Mouse (Mus musculus) ES-E14 (cell line): ENCODE measurements around the gene Lsm4. TPM values are rescaled to one million over a fixed set of nuclear protein-coding genes. Genes with fewer than 3 reads are reported as not detected.

Source experiments
- DNase-seq: peaks from one replicate; pipeline ENCODE4 v3.0.0-alpha.2; 2013; ENCODE audit warnings: low read depth, low spot score
- H3K27ac ChIP-seq: 2 replicates; pipeline ENCODE4 v1.5.1; 2012; ENCODE audit warnings: low read depth, mild to moderate bottlenecking, low read length, moderate library complexity, mixed read lengths; ENCODE audit not compliant: poor library complexity, insufficient read depth, severe bottlenecking
- H3K36me3 ChIP-seq: 2 replicates; pipeline ENCODE4 v1.6.1; 2012; ENCODE audit warnings: mild to moderate bottlenecking, low read length, moderate library complexity, mixed read lengths; ENCODE audit not compliant: control insufficient read depth, poor library complexity, insufficient read depth, severe bottlenecking
- H3K4me1 ChIP-seq, 2 experiments: fragments of 150-350 bp in 1 of 2; sonication (generic) in 1 of 2; 2 replicates each; pipeline ENCODE4 v1.6.1; 2012; ENCODE audit warnings: low read length in 2 of 2, mild to moderate bottlenecking in 1 of 2, mixed read lengths in 1 of 2; ENCODE audit not compliant: control insufficient read depth in 2 of 2, insufficient read depth in 2 of 2, poor library complexity in 1 of 2
- H3K4me3 ChIP-seq, 2 experiments: fragments of 150-350 bp in 1 of 2; sonication (generic) in 1 of 2; 2 replicates each; pipeline ENCODE4 v1.5.1; 2012; ENCODE audit warnings: low read length in 2 of 2, low read depth in 1 of 2, mild to moderate bottlenecking in 1 of 2, mixed read lengths in 1 of 2; ENCODE audit not compliant: insufficient read depth in 1 of 2, poor library complexity in 1 of 2, severe bottlenecking in 1 of 2
- H3K9ac ChIP-seq: 2 replicates; pipeline ENCODE4 v1.6.1; 2012; ENCODE audit warnings: low read depth, mild to moderate bottlenecking, low read length, mixed read lengths; ENCODE audit not compliant: poor library complexity, insufficient read depth, severe bottlenecking
- H3K9me3 ChIP-seq: fragments of 150-350 bp; sonication (generic); 2 replicates; pipeline ENCODE4 v1.6.1; 2012; ENCODE audit warnings: low read depth, mild to moderate bottlenecking, low read length; ENCODE audit not compliant: control insufficient read depth, insufficient read depth
- CHD2 ChIP-seq: IDR thresholded peaks from 2 replicates; pipeline ENCODE4 v1.6.1; 2014; ENCODE audit warnings: mild to moderate bottlenecking, low read depth, low read length, inconsistent platforms
- HCFC1 ChIP-seq: IDR thresholded peaks from 2 replicates; pipeline ENCODE4 v1.6.1; 2012; ENCODE audit warnings: low read length, inconsistent platforms, borderline replicate concordance; ENCODE audit not compliant: insufficient read depth
- MAFK ChIP-seq: IDR thresholded peaks from 2 replicates; pipeline ENCODE4 v1.6.1; 2014; ENCODE audit warnings: mild to moderate bottlenecking, low read depth, low read length, inconsistent platforms; ENCODE audit not compliant: insufficient read depth
- ZC3H11A ChIP-seq: IDR thresholded peaks from 2 replicates; pipeline ENCODE4 v1.6.1; 2012; ENCODE audit warnings: low read depth, mild to moderate bottlenecking, inconsistent platforms, low read length, borderline replicate concordance
- ZNF384 ChIP-seq: IDR thresholded peaks from 2 replicates; pipeline ENCODE4 v1.6.1; 2012; ENCODE audit warnings: low read depth, low read length, inconsistent platforms
- in situ Hi-C, 2 experiments: fragments of 600-800 bp; cut with MboI; formaldehyde crosslinking; loops; one replicate each; pipeline ENCODE4 v1.15.1; 2025; ENCODE audit warnings: low sequenced_read_pairs in 2 of 2, inconsistent platforms in 1 of 2; ENCODE audit not compliant: unreplicated experiment in 2 of 2
- total RNA-seq: library from RNA; depleted of rRNA; stranded (reverse); fragments of 300-350 nt; gene quantifications from 2 replicates; pipeline ENCODE4 v1.2.3, GENCODE M21; 2012

The Lsm4 gene
- total RNA-seq, 1 experiment: 171 TPM

DNA sequence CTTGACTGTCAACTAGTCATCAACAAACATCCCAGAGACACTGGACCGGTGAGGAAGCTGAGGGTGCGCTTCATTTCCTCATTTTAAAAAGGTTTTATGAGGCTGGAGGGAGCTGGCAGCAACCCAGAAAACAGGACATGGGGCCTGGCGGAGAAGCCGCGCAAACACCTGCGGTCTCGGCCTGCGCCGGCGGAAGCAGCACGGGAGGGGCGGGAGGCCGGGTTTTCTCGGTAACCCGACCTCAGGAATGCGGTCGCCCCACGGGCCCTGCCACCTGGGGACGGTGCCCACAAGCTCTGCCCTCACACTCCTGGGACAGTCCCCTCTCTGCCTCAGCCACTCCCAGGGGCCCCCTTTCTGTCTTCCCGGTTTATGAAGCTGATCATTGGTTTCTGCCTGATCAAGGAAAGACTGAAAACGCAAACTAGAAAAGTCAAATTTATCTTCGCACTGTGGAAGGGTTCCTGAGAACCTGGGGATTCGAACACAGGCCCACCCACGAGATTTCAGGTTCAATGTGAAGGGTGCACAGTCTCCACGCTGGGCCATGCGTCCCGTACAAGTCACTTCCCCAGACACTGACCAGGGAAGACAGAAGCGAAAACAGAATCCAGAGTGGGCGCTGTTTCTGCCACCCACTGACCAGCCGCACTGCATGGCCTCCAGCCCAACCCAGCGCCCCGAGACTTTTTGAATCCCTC lies 22.4 kb downstream of the Lsm4 start:
- Histone ChIP-seq H3K9me3 (no peaks in the 10 kb centered on the region), H3K9ac (peak overlapping the region; percentile 62), H3K4me3 (peak overlapping the region; percentile 3 to 16; a peak in 1 of 4 replicates), H3K36me3 (no peaks in the 10 kb centered on the region), H3K4me1 (peaks cover 9 to 31% of the 10 kb centered on the region in 2 experiments; a peak in 3 of 4 replicates), H3K27ac (peak overlapping the region; percentile 74)
- in situ Hi-C loops: no loop called here
- no peak for TF ChIP-seq MAFK
- DNase-seq: no peak

DNA sequence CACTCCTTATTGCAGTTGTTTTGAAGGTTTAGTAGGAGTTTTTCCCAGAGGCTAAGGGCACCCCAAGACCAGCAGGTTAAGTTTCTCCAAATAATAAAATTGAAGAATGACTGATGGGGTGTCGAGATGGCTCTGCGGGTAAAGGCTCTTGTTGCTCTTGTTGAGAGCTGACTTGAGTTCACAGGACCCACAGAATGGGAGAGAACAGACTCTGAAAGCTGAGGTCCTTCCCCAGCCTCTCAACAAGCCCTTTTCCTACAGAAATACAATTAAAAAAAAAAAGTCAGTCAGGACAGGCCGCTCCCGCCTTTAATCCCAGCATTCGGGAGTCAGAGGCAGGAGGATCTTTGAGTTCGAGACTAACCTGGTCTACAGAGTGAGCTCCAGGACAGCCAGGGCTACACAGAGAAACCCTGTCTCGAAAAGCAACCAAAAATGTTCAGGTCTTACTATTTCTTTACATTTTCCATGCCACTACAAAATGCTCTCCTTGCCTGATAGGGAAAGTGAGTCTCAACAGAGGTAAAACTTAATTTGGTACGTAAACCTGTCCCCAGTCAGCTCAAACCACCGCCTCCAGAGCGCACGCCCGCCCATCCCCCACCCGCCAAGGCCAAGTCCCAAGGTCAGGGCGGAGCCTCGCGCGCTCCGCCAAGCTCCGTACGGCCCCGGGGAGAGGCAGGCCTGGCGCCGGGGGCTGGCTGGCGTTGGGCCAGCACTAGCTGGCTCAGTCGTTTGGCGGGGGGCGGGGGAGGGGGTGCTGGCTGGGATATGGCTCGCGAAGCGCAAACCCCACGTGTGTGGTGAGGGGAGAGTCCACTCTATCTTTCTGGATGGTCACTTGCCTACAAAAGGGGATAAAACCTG lies 23.2 kb downstream of the Lsm4 start:
- no peak for TF ChIP-seq HCFC1
- TF ChIP-seq MAFK: no peak
- no peaks in the 10 kb centered on the region for H3K36me3 ChIP-seq
- H3K27ac ChIP-seq: peak overlapping the region; percentile 74
- H3K9ac ChIP-seq: peak overlapping the region; percentile 62; the same call in 1 of the 2 replicates
- peak overlapping the region; percentile 17 to 31; a peak in 2 of 4 replicates for H3K4me3 ChIP-seq
- in situ Hi-C loops: no loop called here
- no peaks in the 10 kb centered on the region for H3K9me3 ChIP-seq
- H3K4me1 ChIP-seq: peaks cover 7 to 30% of the 10 kb centered on the region in 2 experiments; a peak in 3 of 4 replicates
- DNase-seq: peak; percentile 71

DNA sequence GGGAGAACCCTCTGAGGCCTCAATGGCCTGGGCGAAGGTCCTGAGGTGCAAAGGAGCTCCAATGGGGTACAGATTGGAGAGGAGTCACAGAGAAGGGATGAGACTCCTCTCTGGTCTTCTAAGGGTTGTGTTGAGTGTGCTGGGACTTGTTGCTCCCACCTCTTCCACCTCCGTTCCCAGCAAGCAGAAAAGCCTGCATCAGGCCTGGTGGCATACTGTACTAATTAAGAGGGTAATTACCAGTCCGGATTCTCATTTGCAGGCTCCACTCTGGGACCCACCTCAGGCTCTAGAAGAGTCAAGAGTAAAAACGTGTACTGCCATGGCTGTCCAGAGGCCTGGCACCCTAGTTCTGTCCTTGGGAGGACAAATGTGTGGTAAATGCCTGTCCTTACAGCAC lies 23.9 kb downstream of the Lsm4 start:
- TF ChIP-seq CHD2 (no peak), MAFK (no peak), HCFC1 (no peak), ZNF384 (no peak), ZC3H11A (no peak)
- H3K9ac ChIP-seq: peak overlapping the region; percentile 61; the same call in 1 of the 2 replicates
- in situ Hi-C loops: no loop called here
- DNase-seq: no peak
- H3K27ac ChIP-seq: peak overlapping the region; percentile 72
- no peaks in the 10 kb centered on the region for H3K36me3 ChIP-seq
- peaks cover 7 to 31% of the 10 kb centered on the region in 2 experiments; a peak in 3 of 4 replicates for H3K4me1 ChIP-seq
- H3K9me3 ChIP-seq: no peaks in the 10 kb centered on the region
- H3K4me3 ChIP-seq: peak overlapping the region in 1 of 2 experiments; percentile 17; a peak in 1 of 4 replicates

DNA sequence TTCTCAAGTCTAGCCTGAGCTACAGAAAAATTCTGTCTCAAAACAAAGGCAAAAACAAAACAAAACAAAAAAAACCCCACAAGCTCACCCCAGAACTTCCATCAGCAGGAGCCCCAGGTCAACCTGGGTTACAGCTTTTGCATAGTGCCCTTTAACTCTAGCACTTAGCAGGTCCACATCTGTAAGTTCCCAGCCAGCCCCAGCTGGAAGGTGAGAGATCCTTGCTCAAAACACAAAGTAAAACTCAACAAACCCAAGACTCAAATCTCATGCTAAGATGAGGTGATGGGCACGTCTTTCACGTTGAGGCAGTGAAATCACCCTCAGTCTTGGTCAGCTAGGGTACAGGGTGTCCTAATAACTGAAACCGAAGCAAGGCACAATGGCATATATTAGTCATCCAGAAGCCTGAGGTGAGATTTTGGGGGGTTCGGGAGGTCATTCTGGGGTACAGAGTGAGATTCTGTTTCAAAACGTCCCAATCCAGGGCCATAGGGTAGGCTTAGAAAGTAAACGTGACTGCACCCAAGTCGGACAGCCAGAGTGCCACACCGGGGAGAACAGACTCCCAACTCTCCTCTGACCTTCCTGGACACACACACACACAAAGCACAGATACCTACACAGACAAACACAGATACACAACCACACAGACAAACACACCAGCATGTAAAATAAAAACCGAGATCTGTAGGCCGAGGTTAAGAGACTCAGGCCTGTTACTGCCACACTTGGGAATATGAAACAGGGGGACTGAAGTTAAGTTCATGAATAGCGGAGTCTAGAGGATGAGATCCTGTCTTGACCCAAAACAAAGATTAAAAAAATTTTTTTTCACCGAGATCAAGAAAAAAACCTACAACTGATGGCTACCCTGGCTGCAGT lies 24.6 kb downstream of the Lsm4 start:
- peak overlapping the region; percentile 18; the same call in 1 of the 2 replicates for H3K9ac ChIP-seq
- in situ Hi-C loops: no loop called here
- no peak for DNase-seq
- no peaks in the 10 kb centered on the region for H3K9me3 ChIP-seq
- no peaks in the 10 kb centered on the region for H3K36me3 ChIP-seq
- H3K4me1 ChIP-seq: peaks cover 3 to 27% of the 10 kb centered on the region in 2 experiments; a peak in 3 of 4 replicates
- H3K27ac ChIP-seq: peak overlapping the region; percentile 20; the same call in 1 of the 2 replicates
- TF ChIP-seq ZNF384 (0 out of 2 replicates have a peak, but pooled peaks have one; percentile 30), HCFC1 (no peak)
- H3K4me3 ChIP-seq: peak overlapping the region in 1 of 2 experiments; percentile 75; a peak in 1 of 4 replicates
